Comparison of ENCODE assay signal across 16 mouse cellular contexts in genomic region chr16:34270681-34271080, GRCm38 (mm10).
"Had no signal": no experiment of that assay in that cellular context is flagged by ENCODE, and none has a peak within 500 bp of the region (broad histone marks: within the 10 kb centered on the region; RNA-seq: fewer than 3 reads in every experiment).

No protein-coding gene starts in this region.

- H3K4me1 ChIP-seq: kidney, embryonic 15.5 days; limb, embryonic 15.5 days; liver, embryonic 12.5 days; megakaryocyte, embryonic 14.5 days; midbrain, embryonic 15.5 days; neural tube, embryonic 12.5 days had no signal

- H3K4me2 ChIP-seq: kidney, embryonic 15.5 days; limb, embryonic 15.5 days; liver, embryonic 12.5 days; lung, embryonic 14.5 days; midbrain, embryonic 11.5 days; midbrain, embryonic 15.5 days; neural tube, embryonic 12.5 days had no signal

- H3K27me3 ChIP-seq: kidney, embryonic 15.5 days; limb, embryonic 15.5 days; liver, embryonic 12.5 days; midbrain, embryonic 15.5 days; neural tube, embryonic 12.5 days had no signal

- H3K36me3 ChIP-seq: kidney, embryonic 15.5 days; limb, embryonic 15.5 days; liver, embryonic 12.5 days; midbrain, embryonic 15.5 days; neural tube, embryonic 12.5 days had no signal

- H3K9me3 ChIP-seq: kidney, embryonic 15.5 days; limb, embryonic 15.5 days; liver, embryonic 12.5 days; megakaryocyte, embryonic 14.5 days; midbrain, embryonic 15.5 days; neural tube, embryonic 12.5 days had no signal

- ATAC-seq: liver, embryonic 12.5 days; midbrain, embryonic 15.5 days had no signal

- H3K27ac ChIP-seq: kidney, embryonic 15.5 days; limb, embryonic 15.5 days; liver, embryonic 12.5 days; macrophage; midbrain, embryonic 15.5 days; neural tube, embryonic 12.5 days had no signal

- H3K4me3 ChIP-seq: kidney, embryonic 15.5 days; limb, embryonic 15.5 days; liver, embryonic 12.5 days; megakaryocyte, embryonic 14.5 days; midbrain, embryonic 15.5 days; neural tube, embryonic 12.5 days had no signal

- DNase-seq: kidney, postnatal 25 days; lung, embryonic 14.5 days; lung, postnatal 10 days; retina, postnatal 1 day; right cerebral cortex, postnatal 4 days; spleen, adult 18-20 months; thymus, adult 18-20 months; thymus, postnatal 14 days had no signal

- H3K9ac ChIP-seq: kidney, embryonic 15.5 days; limb, embryonic 15.5 days; liver, embryonic 12.5 days; lung, embryonic 14.5 days; midbrain, embryonic 15.5 days; neural tube, embryonic 12.5 days had no signal
